Mouse (Mus musculus) right cerebral cortex, postnatal 36 days (tissue): ENCODE results near the gene Klk7.

Experiments
- DNase-seq, 2 experiments: peaks; one replicate each; pipeline ENCODE4 v3.0.0; 2022; ENCODE audit warnings: low spot score in 2 of 2, mixed read lengths in 1 of 2

Gene Klk7

DNA sequence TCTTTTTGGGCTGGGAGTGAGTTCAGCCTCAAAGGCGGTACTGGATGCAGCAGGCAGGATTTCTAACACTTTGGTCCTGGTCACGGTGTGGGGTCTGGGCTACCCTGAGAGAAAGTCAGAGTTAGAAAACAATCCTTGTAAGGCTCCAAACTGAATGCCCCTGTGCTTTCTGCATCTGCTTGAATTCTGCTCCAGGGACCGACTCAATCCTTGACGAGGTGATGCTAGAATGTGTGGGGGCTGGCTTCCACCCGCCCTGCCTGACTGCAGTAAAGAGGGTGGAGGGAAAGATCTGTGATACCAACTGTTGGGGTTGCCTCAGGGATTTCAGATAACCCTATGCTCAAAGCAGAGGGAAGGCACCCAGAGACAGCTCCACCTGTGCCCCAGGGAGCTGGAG is at the start of gene Klk7:
Gene Klk7 (plus strand): TSS at position 301 of the 400 bp plus-strand sequence.
- no peak for DNase-seq

DNA sequence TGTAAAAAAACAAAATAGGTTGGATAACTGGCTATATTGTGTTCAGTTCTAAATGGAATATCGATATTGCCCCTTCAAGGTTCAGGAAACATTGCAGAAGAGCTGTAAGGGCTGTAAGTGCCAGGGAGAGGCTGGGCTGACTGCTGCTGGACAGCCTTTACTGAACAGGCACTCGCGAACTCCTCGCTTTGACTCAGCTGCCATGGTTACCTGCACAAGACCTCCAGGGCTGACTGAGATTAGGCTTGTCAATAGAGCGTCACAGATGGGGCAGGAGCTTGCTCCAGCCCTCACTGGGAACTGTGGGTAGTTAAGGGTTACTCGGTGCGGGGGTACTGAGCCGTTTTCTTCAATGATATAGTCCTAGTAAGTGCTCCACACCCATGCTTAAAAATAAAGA is 44.6 kb upstream of the Klk7 start:
- DNase-seq, result no peak

DNA sequence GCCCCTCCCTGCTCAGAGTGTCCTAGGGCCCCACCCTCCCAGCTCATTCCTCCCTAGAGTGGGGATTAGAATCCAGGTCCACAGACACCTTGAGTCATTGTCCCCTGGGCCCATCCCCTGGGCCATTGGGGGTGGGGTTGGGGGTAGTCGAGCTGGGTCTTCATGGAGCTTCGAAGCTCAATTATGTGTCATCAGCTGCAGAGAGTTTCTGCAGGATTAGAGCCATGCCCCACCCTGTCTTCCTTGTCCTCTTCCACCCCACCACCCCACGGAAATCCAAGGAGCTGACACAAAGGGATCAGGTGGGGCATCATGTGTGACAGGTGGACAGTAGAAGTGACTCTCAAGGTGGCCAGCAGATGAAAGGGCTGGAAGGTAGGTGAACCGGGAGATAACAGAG is 42.5 kb upstream of the Klk7 start, which contains the start of gene Klk12:
Gene Klk12 (plus strand): TSS at position 301 of the 400 bp plus-strand sequence.
- no peak for DNase-seq

DNA sequence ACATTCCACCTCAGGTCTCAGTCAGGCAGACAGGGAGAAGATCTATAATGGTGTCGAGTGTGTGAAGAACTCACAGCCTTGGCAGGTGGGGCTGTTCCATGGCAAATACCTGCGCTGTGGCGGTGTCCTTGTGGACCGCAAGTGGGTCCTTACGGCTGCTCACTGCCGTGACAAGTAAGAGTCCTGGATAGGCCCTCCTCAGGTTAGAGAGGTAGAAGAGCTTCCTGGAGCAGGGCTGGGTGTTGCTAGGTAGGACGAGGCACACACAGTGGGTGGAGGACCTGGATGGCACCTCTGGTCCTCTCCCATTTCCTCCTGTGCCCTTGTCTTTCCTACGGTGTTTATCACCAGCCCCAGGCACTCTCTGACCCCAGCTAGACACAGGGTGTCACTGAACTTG is 41.5 kb upstream of the Klk7 start:
- no peak for DNase-seq

DNA sequence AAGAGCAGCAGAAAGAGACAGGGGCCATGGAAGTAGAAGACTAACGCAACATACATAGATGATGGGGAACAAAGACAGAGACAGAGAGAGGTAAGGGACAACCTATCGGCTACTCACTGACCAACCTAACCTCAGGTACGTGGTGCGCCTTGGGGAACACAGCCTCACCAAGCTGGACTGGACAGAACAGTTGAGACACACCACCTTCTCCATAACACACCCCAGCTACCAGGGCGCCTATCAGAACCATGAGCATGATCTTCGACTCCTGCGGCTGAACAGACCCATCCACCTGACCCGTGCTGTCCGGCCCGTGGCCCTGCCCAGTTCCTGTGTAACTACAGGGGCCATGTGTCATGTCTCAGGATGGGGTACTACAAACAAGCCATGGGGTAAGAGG is 40.4 kb upstream of the Klk7 start:
- no peak for DNase-seq

DNA sequence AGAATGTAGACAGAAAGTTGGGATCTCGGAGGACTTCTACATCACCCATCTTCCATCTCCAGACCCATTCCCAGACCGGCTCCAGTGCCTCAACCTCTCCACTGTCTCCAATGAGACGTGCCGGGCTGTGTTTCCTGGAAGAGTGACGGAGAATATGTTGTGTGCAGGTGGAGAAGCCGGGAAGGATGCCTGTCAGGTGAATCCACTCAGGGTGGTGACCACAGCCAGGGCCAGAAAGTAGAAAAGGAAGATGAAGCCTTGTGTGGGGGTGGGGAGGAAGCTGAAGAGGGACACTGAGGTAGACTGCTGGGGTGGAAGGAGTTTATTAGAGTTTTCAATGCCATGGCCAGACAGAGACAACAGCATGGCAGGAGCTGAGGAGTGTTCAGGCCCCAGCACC is 39.2 kb upstream of the Klk7 start:
- no peak for DNase-seq

DNA sequence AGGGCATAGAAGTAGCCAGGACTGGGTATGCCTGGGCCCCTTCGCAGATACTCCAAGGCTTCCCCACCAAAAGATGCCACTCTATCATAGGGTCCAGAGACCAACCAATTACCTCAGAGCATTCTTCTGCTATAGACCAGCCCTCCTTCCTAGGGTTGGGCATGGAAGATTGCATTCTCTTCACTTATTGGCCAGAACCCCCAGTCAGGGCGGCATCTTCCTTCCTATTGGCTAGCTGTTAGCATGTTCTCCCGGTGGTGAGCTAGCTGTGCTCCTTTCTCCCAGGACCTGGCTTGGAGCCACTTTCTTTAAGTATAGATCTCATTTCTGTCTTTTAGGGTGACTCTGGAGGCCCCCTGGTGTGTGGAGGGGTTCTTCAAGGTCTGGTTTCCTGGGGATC is 38.2 kb upstream of the Klk7 start:
- no peak for DNase-seq

DNA sequence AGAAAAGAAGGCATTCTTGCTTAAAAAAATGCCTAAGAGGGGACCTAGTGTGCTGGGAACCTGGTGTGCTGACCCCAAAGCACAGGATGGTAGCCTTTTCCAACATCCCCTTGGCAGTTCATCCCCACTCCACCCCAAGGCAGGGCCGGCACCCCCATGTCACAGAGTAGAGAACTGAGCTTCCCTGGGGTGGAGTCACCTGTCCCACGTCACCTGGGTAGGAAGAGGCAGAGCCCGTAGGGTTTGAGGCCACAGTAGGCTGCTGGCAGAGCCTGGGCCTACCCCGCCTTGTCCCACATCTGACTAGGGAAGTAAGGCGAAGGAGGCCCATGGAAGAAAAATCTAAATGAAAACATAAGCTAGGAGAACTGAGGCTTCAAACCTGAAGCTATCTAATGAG is 36.7 kb upstream of the Klk7 start, which contains the start of gene Klk11:
Gene Klk11 (plus strand): TSS at position 241 of the 400 bp plus-strand sequence.
- no peak for DNase-seq

DNA sequence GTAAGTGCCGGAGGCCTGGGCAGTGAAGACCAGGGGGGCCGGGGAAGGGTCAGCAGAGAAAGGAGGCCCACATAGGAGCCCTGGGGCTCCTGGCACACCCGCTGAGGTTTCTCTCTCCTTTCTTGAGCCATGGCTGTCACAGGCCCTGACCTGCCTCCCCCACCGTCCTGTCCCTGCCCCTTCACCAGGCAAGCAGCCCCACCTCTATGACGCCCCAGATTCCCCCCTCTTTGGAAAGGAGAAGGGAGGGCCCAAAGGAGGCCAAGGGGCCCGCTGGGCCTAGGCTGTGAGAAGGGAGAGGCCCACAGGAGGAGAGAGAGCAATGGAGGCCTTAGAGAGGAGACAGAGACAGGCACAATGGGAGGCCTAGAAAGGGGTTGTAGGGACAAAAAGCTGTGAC is 36.3 kb upstream of the Klk7 start:
- DNase-seq, result no peak

DNA sequence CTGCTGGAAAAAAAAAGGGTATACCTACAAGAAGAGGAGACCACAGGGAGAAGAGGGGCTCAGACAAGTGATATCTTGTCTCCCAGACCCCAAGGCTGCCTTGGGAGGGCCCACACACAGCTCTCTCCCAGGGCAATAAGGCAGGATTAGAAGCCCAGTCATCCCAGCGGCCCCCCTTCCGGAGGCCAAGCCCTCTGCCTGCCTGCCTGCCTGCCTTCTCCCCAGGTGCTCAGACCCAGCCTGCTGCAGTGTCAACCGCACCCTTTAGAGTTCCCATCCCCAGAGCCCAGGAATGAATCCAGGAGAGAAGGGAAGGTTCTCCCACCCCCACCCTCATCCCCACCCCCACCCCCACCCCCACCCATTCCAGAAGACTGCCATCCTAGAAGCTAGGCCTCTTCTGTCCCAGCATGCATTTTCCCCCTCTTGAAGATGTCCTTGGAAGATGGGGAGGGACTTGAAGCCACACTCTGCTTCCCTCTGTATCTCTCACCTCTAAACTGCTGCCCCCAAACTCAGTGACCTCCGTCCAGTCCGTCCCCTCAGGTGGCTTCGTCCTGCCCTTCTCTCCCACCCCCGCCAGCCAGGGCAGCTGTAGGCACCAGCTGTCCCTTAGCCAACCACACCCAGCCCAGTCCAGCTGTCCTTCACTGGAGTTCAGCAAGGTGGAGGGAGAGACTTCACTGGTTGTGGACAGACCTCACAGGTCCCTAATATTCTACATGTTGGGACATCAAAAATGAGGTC is 35.6 kb upstream of the Klk7 start:
- DNase-seq, result no peak

DNA sequence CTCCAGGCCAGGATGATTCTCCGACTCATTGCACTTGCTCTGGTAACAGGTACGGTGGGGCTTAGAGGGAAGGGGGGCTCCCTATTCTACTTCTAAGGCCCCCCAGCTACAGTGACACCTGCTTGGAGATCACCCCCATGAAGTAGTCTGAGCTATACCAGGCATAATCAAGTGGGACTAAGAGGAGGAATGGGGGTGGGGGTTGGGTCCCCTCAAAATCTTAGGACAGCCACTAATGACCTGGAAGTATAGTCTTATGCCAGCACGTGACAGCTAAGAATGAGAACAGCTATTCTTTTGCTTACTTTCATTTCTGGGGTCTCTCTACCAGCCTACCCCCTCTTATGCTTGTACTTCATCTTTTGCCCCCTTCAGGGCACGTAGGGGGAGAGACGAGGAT is 34.6 kb upstream of the Klk7 start:
- no peak for DNase-seq

DNA sequence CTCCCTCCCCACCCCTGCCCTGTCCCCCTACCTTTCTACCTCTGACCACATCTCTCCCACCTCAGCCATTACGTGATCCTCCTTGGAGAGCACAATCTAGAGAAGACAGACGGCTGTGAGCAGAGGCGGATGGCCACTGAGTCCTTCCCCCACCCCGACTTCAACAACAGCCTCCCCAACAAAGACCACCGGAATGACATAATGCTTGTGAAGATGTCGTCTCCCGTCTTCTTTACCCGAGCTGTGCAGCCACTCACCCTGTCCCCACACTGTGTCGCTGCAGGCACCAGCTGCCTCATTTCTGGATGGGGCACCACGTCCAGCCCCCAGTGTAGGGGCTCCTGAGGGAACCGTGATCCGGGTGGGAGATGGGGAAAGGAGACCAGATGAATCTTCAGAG is 33.7 kb upstream of the Klk7 start:
- no peak for DNase-seq

DNA sequence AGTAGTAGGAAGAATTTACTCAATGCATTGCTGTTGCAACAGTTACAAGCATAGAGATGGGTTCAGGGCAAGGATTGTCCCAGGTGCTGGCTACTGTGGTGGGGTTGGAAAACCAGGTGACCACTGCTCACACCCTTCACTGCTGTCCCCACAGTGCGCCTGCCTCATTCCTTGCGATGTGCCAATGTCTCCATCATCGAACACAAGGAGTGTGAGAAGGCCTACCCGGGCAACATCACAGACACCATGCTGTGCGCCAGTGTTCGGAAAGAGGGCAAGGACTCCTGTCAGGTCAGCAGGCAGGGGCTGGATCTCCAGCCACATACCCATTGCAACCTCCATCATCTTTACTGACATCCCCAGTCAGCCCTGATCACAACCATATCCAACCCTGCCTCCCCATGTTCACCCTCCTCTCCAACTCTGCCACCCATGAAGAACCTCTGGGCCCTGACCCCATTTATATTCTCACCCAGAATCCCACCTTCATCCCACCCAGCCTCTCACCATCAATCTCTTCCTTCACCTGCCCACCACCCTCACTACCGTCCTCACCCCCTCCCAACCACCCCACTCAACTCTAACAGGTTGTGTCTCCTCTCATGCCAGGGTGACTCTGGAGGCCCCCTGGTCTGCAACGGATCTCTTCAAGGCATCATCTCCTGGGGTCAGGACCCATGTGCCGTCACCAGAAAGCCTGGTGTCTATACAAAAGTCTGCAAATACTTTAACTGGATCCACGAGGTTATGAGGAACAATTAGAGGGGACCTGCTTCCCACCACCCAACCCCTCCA is 32.7 kb upstream of the Klk7 start:
- DNase-seq, result no peak

DNA sequence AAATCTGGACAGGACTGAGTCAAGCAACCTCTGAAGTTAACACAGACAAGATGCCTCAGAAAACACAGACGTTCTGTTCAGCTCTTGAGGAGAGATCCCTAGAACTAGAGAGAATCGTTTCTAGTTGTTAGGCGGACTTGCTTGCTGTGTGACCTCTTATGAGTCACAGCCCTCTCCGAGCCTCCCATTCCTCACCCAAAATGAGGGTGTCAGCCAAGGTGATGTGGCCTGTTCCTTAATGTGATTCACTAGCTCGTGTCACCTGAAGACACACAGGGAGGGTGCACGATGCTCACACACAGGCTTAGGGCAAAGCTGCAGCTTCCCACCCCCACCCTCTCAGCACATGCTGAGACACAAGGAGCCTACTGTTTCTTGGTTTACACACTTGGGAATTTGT is 30.9 kb upstream of the Klk7 start:
- no peak for DNase-seq

DNA sequence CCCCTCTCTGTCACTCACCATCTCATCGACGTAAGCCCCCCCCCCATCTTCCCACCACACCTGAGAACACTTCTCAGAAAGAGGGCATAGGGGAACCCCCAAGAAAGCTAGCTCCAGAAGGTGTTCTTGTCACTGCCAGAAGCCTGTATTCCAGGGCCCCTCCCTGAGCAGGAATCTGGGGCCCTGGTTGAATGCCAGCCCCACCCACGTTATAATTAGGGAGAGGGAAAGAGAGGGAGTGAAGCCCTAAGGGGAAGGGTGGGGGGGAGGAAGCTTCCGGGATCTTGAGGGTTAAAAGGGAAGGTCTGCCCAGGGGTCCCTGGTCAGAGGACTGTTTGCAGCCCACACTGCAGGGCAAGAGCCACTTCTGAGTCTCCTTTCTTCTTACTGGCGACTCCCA is 30.3 kb upstream of the Klk7 start, which contains the start of gene Klk10:
Gene Klk10 (plus strand): TSS at position 290 of the 400 bp plus-strand sequence.
- no peak for DNase-seq

DNA sequence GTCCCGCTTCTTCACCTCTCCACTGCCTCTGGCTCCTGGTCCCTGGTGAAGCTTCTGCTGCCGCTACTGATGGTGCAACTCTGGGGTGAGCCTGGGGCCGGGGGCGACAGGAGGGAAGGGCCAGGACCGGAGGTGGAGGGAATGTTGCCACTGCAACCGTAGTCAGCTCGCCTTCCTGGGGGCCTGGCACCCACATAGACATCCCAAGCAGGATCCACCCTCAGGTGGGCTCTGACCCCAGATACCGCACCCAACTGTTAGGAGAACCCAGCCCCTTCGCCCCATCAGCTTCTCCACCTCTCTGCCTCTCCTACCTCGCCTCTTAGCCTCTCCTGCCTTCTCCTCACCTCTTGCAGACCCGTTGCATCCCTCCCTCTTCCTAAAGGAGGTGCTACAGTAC is 29.6 kb upstream of the Klk7 start:
- DNase-seq, result no peak

DNA sequence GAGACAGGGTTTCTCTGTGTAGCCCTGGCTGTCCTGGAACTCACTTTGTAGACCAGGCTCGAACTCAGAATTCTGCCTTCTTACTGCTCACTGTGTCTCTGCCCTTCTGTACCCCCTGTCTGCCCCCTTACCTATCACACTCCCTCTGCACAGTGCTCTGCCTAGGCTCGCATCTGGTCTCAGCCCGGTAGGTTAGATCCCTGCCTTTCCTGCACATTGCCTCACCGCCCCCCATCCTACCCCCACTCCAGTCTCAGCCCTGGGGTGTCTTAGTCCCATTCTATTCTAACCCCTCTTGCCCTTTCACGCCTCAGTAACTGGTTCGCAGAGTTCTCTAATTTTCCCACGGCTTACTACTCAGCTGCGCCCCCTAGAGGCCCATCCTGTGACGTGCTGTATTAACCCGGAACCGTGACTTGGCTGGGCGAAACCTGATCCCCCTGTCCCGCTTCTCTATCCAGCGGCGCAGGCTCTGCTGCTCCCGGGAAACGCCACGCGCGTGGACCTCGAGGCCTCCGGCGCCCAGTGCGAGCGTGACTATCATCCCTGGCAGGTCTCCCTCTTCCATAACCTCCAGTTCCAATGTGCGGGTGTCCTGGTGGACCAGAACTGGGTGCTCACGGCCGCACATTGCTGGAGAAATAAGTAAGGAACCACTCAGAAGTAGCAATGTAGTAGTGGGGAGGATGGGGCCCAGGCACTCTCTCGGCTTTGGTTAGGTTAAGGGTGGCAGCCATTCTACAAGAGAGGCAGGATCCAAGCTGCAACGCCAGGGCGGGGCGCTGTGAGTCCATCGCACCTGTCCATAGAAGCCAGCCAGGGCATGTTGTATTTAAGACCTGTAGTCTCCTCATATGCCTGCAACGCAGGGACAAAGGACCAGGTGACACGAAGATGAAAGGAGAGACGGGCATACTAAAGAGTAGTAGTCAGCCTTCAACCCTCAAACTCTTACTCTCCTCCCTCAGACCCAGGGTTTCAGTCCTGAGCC is 28.5 kb upstream of the Klk7 start:
- peak in 1 of 2 experiments; percentile 30 for DNase-seq

DNA sequence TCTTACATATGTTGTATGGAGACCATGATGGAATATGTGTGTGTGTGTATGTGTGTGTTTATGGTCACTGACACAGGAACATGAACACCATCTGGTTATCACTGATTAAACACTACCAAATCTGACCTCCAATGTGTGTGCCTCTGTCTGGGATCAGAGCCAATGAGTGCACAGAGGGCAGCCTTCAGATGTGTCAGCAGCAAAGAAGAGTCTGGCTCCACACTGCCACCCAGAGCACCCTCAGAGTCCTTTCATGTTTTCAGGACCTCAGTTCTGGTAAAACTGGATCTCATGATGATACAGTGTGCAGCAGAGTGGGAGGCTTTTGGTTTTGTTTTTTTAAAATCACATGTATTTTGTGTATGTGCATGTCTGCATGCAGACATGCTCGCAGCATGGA is 25.8 kb upstream of the Klk7 start:
- no peak for DNase-seq

DNA sequence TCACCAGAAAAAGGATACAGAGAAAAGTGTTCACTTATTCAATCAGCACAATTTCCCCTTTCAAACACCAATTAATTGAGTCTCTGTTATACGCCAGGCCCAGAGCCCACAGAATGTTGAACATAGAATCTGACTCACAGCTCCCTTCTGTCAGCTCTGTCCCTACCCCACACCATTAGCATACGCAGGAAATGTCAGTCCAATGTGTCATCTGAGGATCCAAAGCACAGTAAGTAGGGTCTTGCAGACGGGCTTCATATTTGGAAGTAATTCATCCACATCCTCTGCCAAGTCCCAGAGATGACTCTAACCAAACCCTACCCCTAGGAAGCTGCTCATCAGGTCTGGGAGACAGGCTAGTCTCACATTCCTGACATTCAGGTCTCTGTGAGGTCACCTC is 23.0 kb upstream of the Klk7 start:
- no peak for DNase-seq

DNA sequence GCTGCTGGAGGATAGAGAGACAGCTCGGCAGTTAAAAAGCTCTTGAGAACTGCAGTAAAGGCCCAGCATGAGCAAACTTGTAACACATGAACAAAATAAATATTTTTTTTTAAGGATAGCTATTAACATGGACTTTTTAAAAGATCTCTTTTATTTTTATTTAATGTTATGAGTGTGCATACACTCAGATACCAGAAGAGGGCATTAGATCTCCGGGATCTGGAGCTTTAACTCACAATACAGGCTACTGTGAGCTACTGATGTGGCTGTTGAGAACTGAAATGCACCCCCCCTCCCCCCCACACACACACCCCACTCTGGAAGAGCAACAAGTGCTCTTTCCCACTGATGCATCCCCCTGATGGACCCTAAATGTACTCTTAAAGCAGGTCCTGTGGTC is 21.8 kb upstream of the Klk7 start:
- DNase-seq, result no peak

DNA sequence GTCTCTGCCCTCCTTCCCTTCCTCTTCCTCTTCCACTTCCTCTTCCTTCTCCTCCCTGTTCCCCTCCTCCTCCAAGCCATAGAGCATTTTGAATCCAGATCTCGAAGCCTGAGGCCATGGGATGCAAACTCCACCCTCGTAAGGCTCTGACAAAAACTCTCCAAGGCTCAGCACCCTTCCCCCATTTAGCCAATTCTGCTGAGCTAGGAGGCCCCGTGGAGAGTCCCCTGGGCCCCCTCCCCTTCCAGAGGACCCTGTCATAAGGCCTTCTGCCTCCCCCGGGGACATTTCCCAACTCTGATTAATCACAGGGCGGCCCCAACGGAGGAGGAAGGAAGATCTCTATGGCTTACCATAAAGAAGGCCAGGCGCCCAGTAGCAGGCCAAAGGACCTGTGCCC is 19.5 kb upstream of the Klk7 start, which contains the start of gene Klk9:
Gene Klk9 (plus strand): TSS at position 301 of the 400 bp plus-strand sequence.
- no peak for DNase-seq

DNA sequence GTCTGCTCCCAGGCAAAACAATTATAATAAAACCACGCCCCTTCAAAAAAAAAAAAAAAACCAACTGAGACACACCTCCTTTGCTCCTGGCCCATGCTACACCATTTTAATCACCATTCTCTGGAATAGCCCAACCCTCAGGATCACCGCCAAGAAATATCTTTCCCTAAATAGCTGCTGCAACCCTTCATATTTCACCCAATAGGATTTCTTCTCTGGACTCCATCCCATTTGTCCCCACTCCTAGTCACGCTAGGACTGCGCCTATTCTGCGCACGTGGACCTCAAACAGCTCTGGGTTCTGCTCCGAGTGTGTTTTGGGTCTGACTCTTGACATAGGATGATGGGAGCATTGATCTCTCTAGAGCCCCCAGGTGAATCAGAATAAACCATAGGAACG is 14.7 kb upstream of the Klk7 start:
- DNase-seq, result no peak
